Mouse (Mus musculus): Measurements from ENCODE around the gene Tmsb15a.
A peak's percentile ranks its signal among the peaks of the same experiment; 100 is the strongest.
"Not testable (repeated sequence)": the region's sequence is repeated elsewhere in the genome, so short reads cannot be mapped to it uniquely, and the experiment has no call there.

The Tmsb15a gene

GRCm38 (mm10) chrX:135725161-135725560, at the start of gene Tmsb15a:
TSS of gene Tmsb15a (minus strand) at chrX:135725261.
- no peak for DNase-seq (ENCODE audit: low read depth, low spot score)

GRCm38 (mm10) chrX:135768565-135768964, 43.5 kb upstream of the Tmsb15a start:
- no peak for DNase-seq (ENCODE audit: low read depth, low spot score)

DNA sequence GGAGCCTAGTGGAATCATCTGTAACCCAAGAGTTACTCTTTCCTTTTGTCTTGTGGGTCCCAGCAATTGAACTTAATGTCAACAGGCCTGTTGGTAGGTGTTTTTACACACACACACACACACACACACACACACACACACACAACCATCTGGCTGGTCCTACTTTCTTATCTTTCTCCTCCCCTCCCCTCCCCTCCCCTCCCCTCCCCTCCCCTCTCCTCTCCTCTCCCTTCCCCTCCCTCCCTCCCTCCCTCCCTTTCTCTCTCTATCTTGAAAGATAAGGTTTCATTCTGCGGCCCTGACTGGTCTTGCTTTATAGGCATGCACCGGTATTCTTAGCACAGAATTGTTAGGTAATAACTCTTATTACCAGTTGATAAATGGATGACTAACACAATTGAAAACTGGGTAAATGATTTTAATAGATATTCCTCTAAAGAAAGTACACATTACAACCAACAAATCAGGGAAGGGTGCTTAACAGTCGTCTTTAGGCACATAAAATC, 43.0 kb upstream of the Tmsb15a start:
- DNase-seq (ENCODE audit: low read depth, low spot score): no peak

GRCm38 (mm10) chrX:135761707-135762106, 36.6 kb upstream of the Tmsb15a start:
- DNase-seq (ENCODE audit: low read depth, low spot score): no peak

DNA sequence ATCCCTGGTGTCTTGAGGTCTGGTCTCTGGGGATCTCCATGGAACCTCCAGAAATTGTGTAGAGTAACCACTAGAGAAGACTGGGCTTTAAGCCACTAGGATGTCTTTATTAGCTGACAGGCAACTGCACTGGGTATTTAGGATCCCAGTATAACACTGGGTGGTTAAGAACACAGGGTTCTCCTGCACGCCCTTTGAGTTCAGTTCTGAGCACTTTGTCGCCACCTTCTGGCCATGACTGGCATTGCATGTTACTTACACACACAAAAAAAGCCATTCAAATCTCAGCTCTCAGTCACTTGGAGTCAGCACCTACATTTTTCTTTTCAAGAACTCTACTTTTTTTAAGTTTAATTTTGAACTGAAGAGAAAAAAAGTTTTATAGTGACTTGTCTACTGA, 27.8 kb upstream of the Tmsb15a start:
- no peak for DNase-seq (ENCODE audit: low read depth, low spot score)

DNA sequence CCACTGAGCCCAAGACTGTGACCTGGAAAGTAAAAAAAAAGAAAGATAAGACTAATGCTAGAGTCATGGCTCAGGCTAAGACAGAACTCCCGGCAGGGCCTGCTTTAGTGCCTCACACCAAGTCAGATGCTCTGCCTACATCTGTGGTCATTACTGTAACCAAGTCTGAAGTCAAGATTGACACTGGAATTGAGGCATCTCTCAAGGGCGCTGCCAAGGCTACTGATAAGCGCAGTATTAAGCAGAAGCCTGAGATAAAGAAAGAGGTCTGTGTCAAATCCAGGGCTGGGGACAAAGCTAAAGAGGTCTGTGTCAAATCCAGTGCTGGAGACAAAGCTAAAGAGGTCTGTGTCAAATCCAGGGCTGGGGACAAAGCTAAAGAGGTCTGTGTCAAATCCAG, 20.3 kb upstream of the Tmsb15a start:
- DNase-seq (ENCODE audit: low read depth, low spot score): not testable (repeated sequence)

DNA sequence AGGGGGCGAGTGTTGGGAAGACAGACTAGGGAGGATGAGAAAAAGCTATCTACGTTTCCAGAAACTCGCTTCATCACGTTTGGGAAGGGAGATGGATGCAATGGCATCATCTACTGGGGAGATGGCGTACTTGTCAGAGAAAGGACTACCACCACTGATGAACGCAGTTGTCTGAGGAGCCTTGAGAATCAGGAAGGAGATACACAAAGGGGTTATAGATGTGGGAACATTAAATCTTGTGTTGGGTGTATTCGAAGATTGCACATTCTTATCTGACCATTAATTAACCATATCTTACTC, 17.9 kb upstream of the Tmsb15a start:
- DNase-seq (ENCODE audit: low read depth, low spot score): no peak

DNA sequence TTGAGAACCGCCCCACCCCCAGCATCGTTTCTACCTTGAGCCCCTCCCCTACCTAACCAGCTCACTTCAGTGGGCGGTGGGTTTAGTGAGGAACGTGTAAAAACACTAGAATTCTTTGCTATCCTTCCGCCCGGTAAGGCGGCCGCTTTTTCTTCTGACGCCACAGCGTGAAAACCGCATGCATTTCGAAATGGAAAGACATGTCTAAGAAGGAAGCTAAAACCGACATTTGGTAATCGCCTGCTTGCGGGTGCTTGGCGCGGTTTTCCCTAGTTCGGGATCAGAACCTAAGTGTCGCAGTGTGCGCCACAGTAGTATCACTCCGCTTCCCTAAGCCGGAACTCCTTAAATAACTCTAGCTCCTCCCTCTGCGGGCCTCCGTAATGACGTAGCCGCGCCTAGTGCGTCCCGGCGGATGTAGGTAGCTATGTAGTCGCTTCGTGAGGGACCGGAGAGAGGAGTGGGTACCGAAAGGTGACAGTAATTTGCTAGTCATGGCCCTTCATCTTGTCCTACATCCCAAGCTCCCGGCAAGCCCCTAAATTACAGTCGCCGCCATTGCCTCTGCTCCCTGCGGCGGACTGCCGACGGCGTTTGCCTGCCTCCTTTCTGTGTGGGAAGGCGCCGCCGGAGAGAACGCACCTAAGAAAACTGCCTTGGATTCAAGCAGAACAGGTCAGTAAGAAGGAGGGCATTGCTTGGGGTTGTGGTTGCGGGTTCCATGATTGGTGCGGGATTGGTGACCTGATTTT, 17.4 kb upstream of the Tmsb15a start, which contains the start of the genes Armcx5 and Gprasp1:
Gene Armcx5 (plus strand): TSS at position 430 of the 752 bp plus-strand sequence.
Gene Gprasp1 (plus strand): TSS at position 430 of the 752 bp plus-strand sequence.
- DNase-seq (ENCODE audit: low read depth, low spot score): peak; percentile 95

DNA sequence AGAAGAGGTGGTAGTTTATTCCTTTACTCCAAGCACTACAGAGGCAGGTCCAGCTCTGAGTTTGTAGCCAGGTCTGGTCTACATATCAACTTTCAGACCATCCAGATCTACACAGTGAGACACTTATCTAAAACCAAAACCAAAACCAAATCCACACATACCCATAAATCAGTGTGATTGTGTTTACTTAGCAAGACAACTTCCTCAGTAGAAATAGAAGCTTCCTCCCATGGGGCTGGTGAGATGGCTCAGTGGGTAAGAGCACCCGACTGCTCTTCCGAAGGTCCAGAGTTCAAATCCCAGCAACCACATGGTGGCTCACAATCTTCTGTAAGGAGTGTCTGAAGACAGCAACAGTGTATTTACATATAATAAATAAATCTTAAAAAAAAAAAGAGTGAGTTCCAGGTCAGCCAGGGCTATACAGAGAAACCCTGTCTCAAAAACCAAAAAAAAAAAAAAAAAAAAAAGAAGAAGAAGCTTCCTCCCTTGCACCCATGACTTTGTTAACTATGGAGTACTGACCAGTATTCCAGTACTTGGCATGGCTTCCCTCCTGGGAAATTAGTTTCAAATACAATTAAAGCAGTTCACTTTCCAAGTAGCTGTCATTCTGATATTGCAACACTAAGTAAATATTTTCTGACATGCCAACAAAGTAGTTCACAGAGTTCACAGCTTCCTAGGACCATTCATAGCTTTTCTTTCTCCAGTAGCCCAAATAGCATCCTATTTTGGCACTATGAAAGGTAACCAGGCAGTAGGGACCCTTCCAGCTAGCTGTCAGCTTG, 13.9 kb upstream of the Tmsb15a start:
- no peak for DNase-seq (ENCODE audit: low read depth, low spot score)

- DNase-seq (ENCODE audit: low read depth, low spot score): no peak
Measured at GRCm38 (mm10) chrX:135712845-135713244, 12.2 kb downstream of the Tmsb15a start.

GRCm38 (mm10) chrX:135704349-135704748, 20.7 kb downstream of the Tmsb15a start:
- DNase-seq (ENCODE audit: low read depth, low spot score): peak; percentile 9

GRCm38 (mm10) chrX:135703111-135703510, 21.9 kb downstream of the Tmsb15a start:
- DNase-seq (ENCODE audit: low read depth, low spot score): no peak

GRCm38 (mm10) chrX:135693633-135694032, 31.4 kb downstream of the Tmsb15a start, which contains the start of gene Tcp11x2:
TSS of gene Tcp11x2 (minus strand) at chrX:135693790.
- DNase-seq (ENCODE audit: low read depth, low spot score): no peak

DNA sequence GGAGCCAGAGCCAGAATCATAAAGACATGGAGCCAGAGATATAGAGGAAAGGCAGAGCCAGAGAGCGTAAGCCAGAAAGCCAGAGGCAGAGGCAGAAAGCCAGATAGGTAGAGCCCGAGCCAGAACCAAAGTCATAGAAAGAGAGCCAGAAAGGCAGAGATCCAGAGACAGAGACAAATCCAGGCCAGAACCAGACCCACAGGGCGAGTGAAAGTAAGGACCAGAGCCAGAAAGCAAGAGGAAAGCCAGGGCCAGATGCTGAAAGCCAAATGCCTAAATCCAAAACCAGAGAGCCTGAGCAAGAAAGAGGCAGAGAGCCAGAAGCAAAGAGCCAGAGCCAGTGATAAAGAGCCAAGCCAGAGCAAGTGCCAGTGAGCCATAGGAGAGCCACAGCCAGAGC, 37.3 kb downstream of the Tmsb15a start:
- no peak for DNase-seq (ENCODE audit: low read depth, low spot score)

- no peak for DNase-seq (ENCODE audit: low read depth, low spot score)
Measured at GRCm38 (mm10) chrX:135681858-135682257, 43.2 kb downstream of the Tmsb15a start.
